Mouse (Mus musculus): ENCODE measurements around the gene Pde6b. TPM values are rescaled to one million over a fixed set of nuclear protein-coding genes. Genes with fewer than 3 reads are reported as not detected.

Gene Pde6b
- polyA plus RNA-seq, 1 experiment from 2014 or later: 0.23 TPM

DNA sequence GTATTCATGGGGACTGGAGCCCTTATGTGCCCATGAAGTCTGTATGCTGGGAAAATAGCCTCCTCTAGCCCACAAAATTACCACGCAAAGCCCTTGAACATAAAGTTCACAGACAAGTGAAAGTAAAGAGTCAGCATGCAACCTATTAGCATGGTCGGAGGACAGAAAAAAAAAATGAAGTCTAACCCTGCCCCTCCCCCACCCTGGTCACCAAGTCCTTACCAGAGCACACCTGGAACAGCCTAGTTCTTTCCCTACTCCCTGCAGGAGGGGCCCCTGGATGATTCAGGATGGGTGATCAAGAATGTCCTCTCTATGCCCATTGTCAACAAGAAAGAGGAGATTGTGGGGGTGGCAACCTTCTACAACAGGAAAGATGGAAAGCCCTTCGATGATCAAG lies 34.5 kb downstream of the Pde6b start:
- ATAC-seq (ENCODE audit: low FRiP score, low TSS enrichment): no peak
- Histone ChIP-seq H3K4me2 (replicated peaks; ENCODE audit: low read depth, low read length) (no peak overlapping the region), H3K9ac (ENCODE audit: low read depth, low read length) (no peak overlapping the region), H3K27ac (ENCODE audit: low read depth, low read length) (no peak overlapping the region), H3K4me3 (ENCODE audit: low read length) (no peak overlapping the region), H3K9me3 (ENCODE audit: control insufficient read depth, low read length) (no peaks in the 10 kb centered on the region), H3K36me3 (ENCODE audit: control insufficient read depth, insufficient read depth, low read length) (no peaks in the 10 kb centered on the region), H3K27me3 (ENCODE audit: control insufficient read depth, insufficient read depth, low read length) (no peaks in the 10 kb centered on the region), H3K4me1 (ENCODE audit: control insufficient read depth, insufficient read depth, low read length) (no peaks in the 10 kb centered on the region)
- 76% methylated on average over 3 of the region's 3 CpGs for WGBS

DNA sequence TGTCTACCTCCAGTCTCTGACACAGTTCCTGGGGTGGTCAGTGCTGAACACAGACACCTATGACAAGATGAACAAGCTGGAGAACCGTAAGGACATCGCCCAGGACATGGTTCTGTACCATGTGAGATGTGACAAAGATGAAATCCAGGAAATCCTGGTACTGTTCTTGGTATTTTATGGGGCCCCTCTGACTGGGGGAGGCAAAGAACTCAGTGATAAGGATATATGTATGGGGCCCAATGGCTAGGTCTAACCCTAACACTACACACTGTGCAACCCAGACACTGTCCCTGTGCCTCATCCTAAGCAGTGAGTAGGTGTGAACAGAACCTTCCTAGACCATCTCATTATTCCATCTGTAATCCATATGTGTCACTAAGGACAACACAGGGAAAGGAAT lies 35.2 kb downstream of the Pde6b start:
- no peak for ATAC-seq (ENCODE audit: low FRiP score, low TSS enrichment)
- no peaks in the 10 kb centered on the region for H3K4me1 ChIP-seq (ENCODE audit: control insufficient read depth, insufficient read depth, low read length)
- no peak overlapping the region for H3K27ac ChIP-seq (ENCODE audit: low read depth, low read length)
- no peaks in the 10 kb centered on the region for H3K27me3 ChIP-seq (ENCODE audit: control insufficient read depth, insufficient read depth, low read length)
- no peak overlapping the region for H3K4me3 ChIP-seq (ENCODE audit: low read length)
- H3K4me2 ChIP-seq (replicated peaks; ENCODE audit: low read depth, low read length): no peak overlapping the region
- no peak overlapping the region for H3K9ac ChIP-seq (ENCODE audit: low read depth, low read length)
- no peaks in the 10 kb centered on the region for H3K9me3 ChIP-seq (ENCODE audit: control insufficient read depth, low read length)
- 86% methylated on average over 2 of the region's 2 CpGs for WGBS
- no peaks in the 10 kb centered on the region for H3K36me3 ChIP-seq (ENCODE audit: control insufficient read depth, insufficient read depth, low read length)

DNA sequence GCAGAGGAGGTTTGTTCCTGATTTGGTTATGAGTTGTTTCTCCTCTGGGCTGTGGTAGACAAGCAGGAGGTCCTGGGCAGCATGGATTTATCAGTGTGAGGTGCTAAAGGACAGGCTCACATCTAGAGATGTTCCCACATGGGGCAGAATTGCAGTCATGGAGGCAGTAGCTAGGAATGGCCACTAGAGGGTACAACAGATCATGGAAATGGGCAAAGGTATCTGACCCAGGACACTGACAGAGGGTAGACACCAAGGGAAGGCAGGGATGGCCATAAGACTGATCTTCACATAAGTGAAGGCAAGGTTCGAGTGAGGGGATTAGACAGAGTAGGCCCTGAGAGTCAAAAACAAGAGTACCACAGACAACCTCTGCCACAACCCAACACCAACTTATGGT lies 39.0 kb downstream of the Pde6b start:
- no peak overlapping the region for H3K4me2 ChIP-seq (replicated peaks; ENCODE audit: low read depth, low read length)
- no peak overlapping the region for H3K27ac ChIP-seq (ENCODE audit: low read depth, low read length)
- H3K9me3 ChIP-seq (ENCODE audit: control insufficient read depth, low read length): no peaks in the 10 kb centered on the region
- no peak overlapping the region for H3K4me3 ChIP-seq (ENCODE audit: low read length)
- WGBS: 67% methylated on average over 1 of the region's 1 CpGs
- peak; percentile 65; the same call in 1 of the 2 replicates for ATAC-seq (ENCODE audit: low FRiP score, low TSS enrichment)
- H3K36me3 ChIP-seq (ENCODE audit: control insufficient read depth, insufficient read depth, low read length): peaks cover 25% of the 10 kb centered on the region
- no peak overlapping the region for H3K9ac ChIP-seq (ENCODE audit: low read depth, low read length)
- no peaks in the 10 kb centered on the region for H3K27me3 ChIP-seq (ENCODE audit: control insufficient read depth, insufficient read depth, low read length)
- no peaks in the 10 kb centered on the region for H3K4me1 ChIP-seq (ENCODE audit: control insufficient read depth, insufficient read depth, low read length)

DNA sequence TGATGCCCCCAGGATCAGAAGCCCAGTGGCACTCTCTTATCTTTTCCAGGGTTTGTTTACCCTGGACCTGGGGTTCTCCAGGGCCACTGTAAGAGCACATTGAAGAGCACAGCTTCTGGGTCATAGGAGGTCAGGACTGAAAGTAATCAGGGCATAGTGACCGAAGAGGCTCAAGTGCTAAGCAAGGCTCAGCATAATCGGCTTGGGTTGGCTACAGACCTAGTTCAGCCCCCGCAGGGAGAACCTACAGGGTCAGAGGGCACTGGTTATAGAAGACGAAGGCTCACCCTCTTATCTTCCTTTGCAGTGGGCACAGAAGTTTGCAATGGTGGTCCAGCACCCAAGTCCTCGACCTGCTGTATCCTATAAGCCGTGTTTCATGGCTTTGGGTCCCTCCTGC lies 43.0 kb downstream of the Pde6b start:
- 91% methylated on average over 6 of the region's 6 CpGs for WGBS
- H3K27me3 ChIP-seq (ENCODE audit: control insufficient read depth, insufficient read depth, low read length): no peaks in the 10 kb centered on the region

DNA sequence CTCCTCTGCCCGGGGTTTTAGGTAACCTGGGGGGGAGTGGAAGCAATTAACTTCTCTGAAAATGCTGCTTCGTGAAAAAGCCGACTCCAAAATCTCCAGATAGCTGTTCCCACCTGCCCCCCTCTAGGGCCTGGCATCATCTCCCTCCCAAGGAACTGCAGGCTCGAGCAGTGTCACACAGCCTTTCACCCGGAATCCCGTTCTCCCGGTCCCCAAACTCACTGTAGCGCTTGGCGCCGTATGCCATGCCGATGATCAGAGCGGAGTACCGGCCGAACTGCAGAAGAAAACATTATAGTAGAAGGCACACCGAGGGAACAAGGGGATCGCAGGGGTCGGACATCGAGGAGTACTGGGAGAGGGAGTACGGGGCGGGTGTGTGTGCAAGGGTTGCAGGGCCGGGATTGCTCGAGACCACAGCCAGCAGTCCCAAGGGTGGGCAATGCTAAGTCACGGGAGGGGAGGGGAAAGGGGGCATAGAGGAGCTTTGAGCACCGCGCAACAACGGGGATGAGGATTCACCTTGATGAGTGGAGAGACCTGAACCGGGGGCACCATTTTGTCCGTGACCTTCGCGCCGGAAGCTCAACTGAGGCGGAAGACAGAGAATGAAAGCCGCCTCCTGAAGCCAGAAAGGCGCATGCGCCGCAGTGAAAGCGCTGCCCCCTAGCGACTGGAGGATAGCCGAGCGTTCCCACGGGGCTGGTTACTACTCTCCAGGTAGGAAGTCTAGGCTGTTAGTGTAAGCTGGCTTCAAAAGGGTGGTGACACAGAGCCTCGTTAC lies 45.8 kb downstream of the Pde6b start, which contains the start of gene Atp5k:
Atp5k (minus strand) TSS at position 645 of the 784 bp plus-strand sequence.
- H3K27me3 ChIP-seq (ENCODE audit: control insufficient read depth, insufficient read depth, low read length): no peaks in the 10 kb centered on the region
- peak within 1 kb of the TSS; percentile 84 for H3K9ac ChIP-seq (ENCODE audit: low read depth, low read length)
- H3K9me3 ChIP-seq (ENCODE audit: control insufficient read depth, low read length): no peaks in the 10 kb centered on the region
- 1% methylated on average over 42 of the region's 42 CpGs for WGBS
- peak within 1 kb of the TSS; percentile 80 for H3K4me3 ChIP-seq (ENCODE audit: low read length)
- peak; percentile 93 for ATAC-seq (ENCODE audit: low FRiP score, low TSS enrichment)
- H3K4me1 ChIP-seq (ENCODE audit: control insufficient read depth, insufficient read depth, low read length): peaks cover 7% of the 10 kb centered on the region
- H3K4me2 ChIP-seq (replicated peaks; ENCODE audit: low read depth, low read length): peak within 1 kb of the TSS; percentile 67
- peaks cover 32% of the 10 kb centered on the region for H3K36me3 ChIP-seq (ENCODE audit: control insufficient read depth, insufficient read depth, low read length)
- H3K27ac ChIP-seq (ENCODE audit: low read depth, low read length): 0 out of 2 replicates have a peak within 1 kb of the TSS, but pooled peaks have one; percentile 15

More for the DNA sequence above, 43.0 kb downstream of the Pde6b start:
- H3K27ac ChIP-seq (ENCODE audit: low read depth, low read length): no peak overlapping the region
- H3K36me3 ChIP-seq (ENCODE audit: control insufficient read depth, insufficient read depth, low read length): peaks cover 32% of the 10 kb centered on the region
- peaks cover 7% of the 10 kb centered on the region for H3K4me1 ChIP-seq (ENCODE audit: control insufficient read depth, insufficient read depth, low read length)
- no peak overlapping the region for H3K4me2 ChIP-seq (replicated peaks; ENCODE audit: low read depth, low read length)
- ATAC-seq (ENCODE audit: low FRiP score, low TSS enrichment): no peak
- H3K9ac ChIP-seq (ENCODE audit: low read depth, low read length): no peak overlapping the region
- H3K9me3 ChIP-seq (ENCODE audit: control insufficient read depth, low read length): no peaks in the 10 kb centered on the region
- H3K4me3 ChIP-seq (ENCODE audit: low read length): no peak overlapping the region

DNA sequence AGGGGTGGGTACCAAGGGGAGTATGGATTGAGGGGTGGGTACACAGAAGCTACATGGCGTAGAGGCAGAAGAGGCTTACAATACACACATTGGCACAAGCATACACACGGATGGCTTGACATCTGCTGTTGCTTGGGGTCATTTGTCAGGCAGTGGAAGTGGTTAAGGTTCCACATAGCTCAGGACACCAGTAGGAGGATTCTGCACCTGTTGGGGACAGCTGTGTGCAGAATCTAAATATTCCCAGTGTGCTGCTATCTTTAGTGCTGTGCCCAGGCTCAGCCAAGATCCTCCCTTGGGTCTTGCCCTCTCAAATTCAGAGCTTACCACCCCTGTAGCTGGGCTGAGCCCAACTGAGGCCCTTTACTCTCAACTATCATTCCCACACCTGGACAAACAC lies 47.9 kb downstream of the Pde6b start:
- Histone ChIP-seq H3K9me3 (ENCODE audit: control insufficient read depth, low read length) (no peaks in the 10 kb centered on the region), H3K9ac (ENCODE audit: low read depth, low read length) (no peak overlapping the region), H3K27ac (ENCODE audit: low read depth, low read length) (no peak overlapping the region), H3K27me3 (ENCODE audit: control insufficient read depth, insufficient read depth, low read length) (no peaks in the 10 kb centered on the region), H3K4me2 (replicated peaks; ENCODE audit: low read depth, low read length) (no peak overlapping the region), H3K4me1 (ENCODE audit: control insufficient read depth, insufficient read depth, low read length) (peaks cover 7% of the 10 kb centered on the region), H3K36me3 (ENCODE audit: control insufficient read depth, insufficient read depth, low read length) (peaks cover 18% of the 10 kb centered on the region), H3K4me3 (ENCODE audit: low read length) (no peak overlapping the region)
- WGBS: 76% methylated on average over 2 of the region's 2 CpGs
- ATAC-seq (ENCODE audit: low FRiP score, low TSS enrichment): no peak

DNA sequence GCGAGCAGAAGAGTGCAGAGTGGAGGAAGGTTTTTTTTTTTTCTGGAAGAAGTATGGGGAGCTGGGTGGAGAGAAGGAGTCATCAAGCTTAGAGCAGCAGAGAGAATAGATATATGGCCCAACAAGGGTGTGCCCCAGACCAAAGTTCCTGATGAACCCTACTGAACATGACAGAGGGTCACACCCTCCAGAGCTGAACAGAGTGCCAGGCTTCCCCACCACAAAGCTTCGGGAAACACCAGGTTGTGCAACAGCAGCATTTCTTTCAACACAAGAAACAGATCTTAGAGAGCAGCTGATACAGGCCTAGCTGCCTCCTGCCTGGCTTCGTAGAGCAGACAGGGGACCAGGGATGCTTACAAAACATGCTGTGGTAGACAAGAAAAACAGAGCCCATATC lies 58.8 kb downstream of the Pde6b start:
- 93% methylated on average over 3 of the region's 3 CpGs for WGBS
- no peak overlapping the region for H3K4me2 ChIP-seq (replicated peaks; ENCODE audit: low read depth, low read length)

DNA sequence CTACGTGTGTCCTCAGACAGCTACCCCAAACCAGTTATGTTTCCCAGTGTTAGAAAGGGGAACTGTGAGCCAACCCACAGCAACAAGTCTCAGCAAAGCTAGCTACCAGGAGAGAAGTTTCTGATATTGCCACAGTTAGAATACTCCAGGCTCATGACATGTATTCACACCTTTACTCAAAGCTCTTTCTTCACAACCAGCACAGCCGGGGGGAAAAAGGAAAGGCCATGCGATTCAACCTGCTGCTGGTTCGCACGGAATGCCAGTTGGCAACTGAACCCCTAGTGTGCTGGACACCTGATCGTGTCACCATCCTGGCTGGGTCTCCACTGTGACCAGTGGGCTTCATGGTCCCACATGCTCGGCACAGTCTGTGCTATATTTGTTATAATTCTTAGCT lies 59.7 kb downstream of the Pde6b start:
- H3K9me3 ChIP-seq (ENCODE audit: control insufficient read depth, low read length): no peaks in the 10 kb centered on the region
- no peaks in the 10 kb centered on the region for H3K4me1 ChIP-seq (ENCODE audit: control insufficient read depth, insufficient read depth, low read length)
- WGBS: 88% methylated on average over 7 of the region's 7 CpGs
- no peaks in the 10 kb centered on the region for H3K36me3 ChIP-seq (ENCODE audit: control insufficient read depth, insufficient read depth, low read length)
- no peak overlapping the region for H3K9ac ChIP-seq (ENCODE audit: low read depth, low read length)
- ATAC-seq (ENCODE audit: low FRiP score, low TSS enrichment): 0 out of 2 replicates have a peak, but pooled peaks have one; percentile 2
- no peak overlapping the region for H3K27ac ChIP-seq (ENCODE audit: low read depth, low read length)
- H3K4me3 ChIP-seq (ENCODE audit: low read length): no peak overlapping the region
- H3K4me2 ChIP-seq (replicated peaks; ENCODE audit: low read depth, low read length): peak overlapping the region; percentile 76
- no peaks in the 10 kb centered on the region; the same call in 1 of the 2 replicates for H3K27me3 ChIP-seq (ENCODE audit: control insufficient read depth, insufficient read depth, low read length)

More for the DNA sequence above, 58.8 kb downstream of the Pde6b start:
- H3K27me3 ChIP-seq (ENCODE audit: control insufficient read depth, insufficient read depth, low read length): no peaks in the 10 kb centered on the region; the same call in 1 of the 2 replicates
- H3K9ac ChIP-seq (ENCODE audit: low read depth, low read length): no peak overlapping the region
- H3K4me3 ChIP-seq (ENCODE audit: low read length): no peak overlapping the region
- no peaks in the 10 kb centered on the region for H3K36me3 ChIP-seq (ENCODE audit: control insufficient read depth, insufficient read depth, low read length)
- H3K9me3 ChIP-seq (ENCODE audit: control insufficient read depth, low read length): no peaks in the 10 kb centered on the region
- H3K4me1 ChIP-seq (ENCODE audit: control insufficient read depth, insufficient read depth, low read length): no peaks in the 10 kb centered on the region
- no peak overlapping the region for H3K27ac ChIP-seq (ENCODE audit: low read depth, low read length)
- no peak for ATAC-seq (ENCODE audit: low FRiP score, low TSS enrichment)
